Mouse (Mus musculus) forebrain, embryonic 10.5 days (tissue): ENCODE data around the gene Hsf2. TPM values are rescaled to one million over a fixed set of nuclear protein-coding genes. Genes with fewer than 3 reads are reported as not detected.
"Not testable (repeated sequence)": the region's sequence is repeated elsewhere in the genome, so short reads cannot be mapped to it uniquely, and the experiment has no call there.

Experiments
- DNase-seq: peaks from one replicate; pipeline ENCODE4 v3.0.0-alpha.2; 2017; ENCODE audit warnings: low spot score; ENCODE audit errors: extremely low spot score
- H3K27ac ChIP-seq: fragments of 300-500 bp; sonication (generic); 2 replicates; pipeline ENCODE4 v1.5.1; 2016; ENCODE audit warnings: mild to moderate bottlenecking
- H3K27me3 ChIP-seq: fragments of 300-500 bp; sonication (generic); 2 replicates; pipeline ENCODE4 v1.6.1; 2016; ENCODE audit warnings: mild to moderate bottlenecking; ENCODE audit not compliant: poor library complexity, severe bottlenecking
- H3K36me3 ChIP-seq: fragments of 300-500 bp; sonication (generic); replicated peaks from 2 replicates; pipeline ENCODE4 v1.6.1; 2016; ENCODE audit warnings: mild to moderate bottlenecking, moderate library complexity
- H3K4me1 ChIP-seq: fragments of 300-500 bp; sonication (generic); 2 replicates; pipeline ENCODE4 v1.6.1; 2016
- H3K4me3 ChIP-seq: fragments of 300-500 bp; sonication (generic); 2 replicates; pipeline ENCODE4 v1.5.1; 2016; ENCODE audit warnings: mild to moderate bottlenecking, moderate library complexity
- H3K9me3 ChIP-seq: fragments of 300-500 bp; sonication (generic); 2 replicates; pipeline ENCODE4 v1.6.1; 2016; ENCODE audit warnings: mild to moderate bottlenecking, moderate library complexity
- WGBS: fragments of 180-500 bp; shearing (Covaris S2); methylation state at CpG from one replicate; pipeline ENCODE4 v1.1.7; 2016; 5-methylcytosine and 5-hydroxymethylcytosine counted together
- polyA plus RNA-seq: library from polyadenylated mRNA; unstranded; fragments of >200 nt; fragmentation: Nextera tagmentation; extraction: Ambion mirVana; gene quantifications from 2 replicates; pipeline ENCODE4 v1.2.1, GENCODE M21; 2016

Hsf2 gene
- polyA plus RNA-seq, 1 experiment from 2014 or later: 51.8 TPM

GRCm38 (mm10) chr10:57487201-57487600 lies 1.0 kb downstream of the Hsf2 start:
- DNase-seq: peak; percentile 55
- peak overlapping the region; percentile 99 for H3K27ac ChIP-seq
- peaks cover 5% of the 10 kb centered on the region; the same call in 1 of the 2 replicates for H3K9me3 ChIP-seq
- WGBS: 2% methylated on average over 8 of the region's 8 CpGs
- H3K36me3 ChIP-seq: peaks cover 18% of the 10 kb centered on the region
- peak overlapping the region; percentile 89 for H3K4me3 ChIP-seq
- H3K27me3 ChIP-seq: no peaks in the 10 kb centered on the region
- H3K4me1 ChIP-seq: peaks cover 32% of the 10 kb centered on the region

- Histone ChIP-seq H3K27ac (no peak overlapping the region), H3K4me3 (peak overlapping the region; percentile 89)
- DNase-seq: no peak
These were observed 2.4 kb downstream of the Hsf2 start for GRCm38 (mm10) chr10:57488591-57488990.

GRCm38 (mm10) chr10:57492050-57492449 lies 5.9 kb downstream of the Hsf2 start:
- peaks cover 44% of the 10 kb centered on the region for H3K36me3 ChIP-seq
- no peak overlapping the region for H3K27ac ChIP-seq
- 81% methylated on average over 2 of the region's 2 CpGs for WGBS
- no peaks in the 10 kb centered on the region for H3K27me3 ChIP-seq
- H3K4me3 ChIP-seq: no peak overlapping the region
- peaks cover 27% of the 10 kb centered on the region for H3K4me1 ChIP-seq
- no peak for DNase-seq
- H3K9me3 ChIP-seq: peaks cover 5% of the 10 kb centered on the region; the same call in 1 of the 2 replicates

More at GRCm38 (mm10) chr10:57488591-57488990, 2.4 kb downstream of the Hsf2 start:
- H3K27me3 ChIP-seq: no peaks in the 10 kb centered on the region
- peaks cover 32% of the 10 kb centered on the region for H3K4me1 ChIP-seq
- H3K9me3 ChIP-seq: peaks cover 5% of the 10 kb centered on the region; the same call in 1 of the 2 replicates
- peaks cover 30% of the 10 kb centered on the region for H3K36me3 ChIP-seq

- DNase-seq: no peak
- 94% methylated on average over 9 of the region's 9 CpGs for WGBS
- no peak overlapping the region for H3K27ac ChIP-seq
- H3K4me1 ChIP-seq: no peaks in the 10 kb centered on the region
- peaks cover 73% of the 10 kb centered on the region for H3K36me3 ChIP-seq
- H3K9me3 ChIP-seq: no peaks in the 10 kb centered on the region
- H3K27me3 ChIP-seq: no peaks in the 10 kb centered on the region
- no peak overlapping the region for H3K4me3 ChIP-seq
These were observed 13.4 kb downstream of the Hsf2 start for GRCm38 (mm10) chr10:57499414-57500156.

GRCm38 (mm10) chr10:57514616-57515015 lies 28.4 kb downstream of the Hsf2 start:
- 99% methylated on average over 2 of the region's 2 CpGs for WGBS
- Histone ChIP-seq H3K4me1 (no peaks in the 10 kb centered on the region), H3K4me3 (no peak overlapping the region), H3K9me3 (no peaks in the 10 kb centered on the region), H3K36me3 (peaks cover 99% of the 10 kb centered on the region), H3K27ac (no peak overlapping the region), H3K27me3 (no peaks in the 10 kb centered on the region)
- no peak for DNase-seq

- Histone ChIP-seq H3K27me3 (no peaks in the 10 kb centered on the region), H3K27ac (no peak overlapping the region), H3K9me3 (no peaks in the 10 kb centered on the region), H3K4me1 (no peaks in the 10 kb centered on the region), H3K36me3 (peaks cover 99% of the 10 kb centered on the region), H3K4me3 (no peak overlapping the region)
- 93% methylated on average over 1 of the region's 1 CpGs for WGBS
- DNase-seq: no peak
These were observed 29.1 kb downstream of the Hsf2 start for GRCm38 (mm10) chr10:57515278-57515677.

GRCm38 (mm10) chr10:57526469-57526868 lies 40.3 kb downstream of the Hsf2 start:
- DNase-seq: no peak
- H3K27me3 ChIP-seq: no peaks in the 10 kb centered on the region
- no peaks in the 10 kb centered on the region; the same call in 1 of the 2 replicates for H3K9me3 ChIP-seq
- H3K36me3 ChIP-seq: peaks cover 61% of the 10 kb centered on the region
- peaks cover 17% of the 10 kb centered on the region for H3K4me1 ChIP-seq
- 95% methylated on average over 5 of the region's 5 CpGs for WGBS
- no peak overlapping the region for H3K4me3 ChIP-seq
- no peak overlapping the region for H3K27ac ChIP-seq

GRCm38 (mm10) chr10:57531076-57531475 lies 44.9 kb downstream of the Hsf2 start:
- Histone ChIP-seq H3K27ac (no peak overlapping the region), H3K36me3 (peaks cover 17% of the 10 kb centered on the region), H3K4me1 (peaks cover 17% of the 10 kb centered on the region), H3K4me3 (peak overlapping the region; percentile 93), H3K27me3 (no peaks in the 10 kb centered on the region), H3K9me3 (no peaks in the 10 kb centered on the region)
- WGBS: 71% methylated on average over 2 of the region's 2 CpGs
- DNase-seq: no peak

- no peak for DNase-seq
- Histone ChIP-seq H3K4me1 (peaks cover 17% of the 10 kb centered on the region), H3K4me3 (peak overlapping the region; percentile 93), H3K36me3 (peaks cover 11% of the 10 kb centered on the region), H3K27ac (peak overlapping the region; percentile 95), H3K9me3 (no peaks in the 10 kb centered on the region), H3K27me3 (no peaks in the 10 kb centered on the region)
- WGBS: 4% methylated on average over 28 of the region's 28 CpGs
These were observed 45.5 kb downstream of the Hsf2 start for GRCm38 (mm10) chr10:57531616-57532217.

- WGBS: 12% methylated on average over 49 of the region's 49 CpGs
These were observed 46.3 kb downstream of the Hsf2 start, which contains the start of gene Serinc1 for GRCm38 (mm10) chr10:57532218-57533101. Gene Serinc1, minus strand, starts transcription at chr10:57532530.

GRCm38 (mm10) chr10:57543890-57544289 lies 57.7 kb downstream of the Hsf2 start:
- not testable (repeated sequence) for DNase-seq, H3K36me3 ChIP-seq, H3K4me3 ChIP-seq, H3K27ac ChIP-seq, H3K9me3 ChIP-seq, H3K4me1 ChIP-seq, H3K27me3 ChIP-seq
- 80% methylated on average over 9 of the region's 9 CpGs for WGBS

More at GRCm38 (mm10) chr10:57532218-57533101, 46.3 kb downstream of the Hsf2 start, which contains the start of gene Serinc1:
- peak; percentile 93 for DNase-seq
- Histone ChIP-seq H3K4me3 (peak within 1 kb of the TSS; percentile 93), H3K27ac (peak within 1 kb of the TSS; percentile 95), H3K9me3 (no peaks in the 10 kb centered on the region), H3K36me3 (peaks cover 3% of the 10 kb centered on the region), H3K27me3 (no peaks in the 10 kb centered on the region), H3K4me1 (peaks cover 17% of the 10 kb centered on the region)

- 94% methylated on average over 4 of the region's 4 CpGs for WGBS
These were observed 63.4 kb downstream of the Hsf2 start for GRCm38 (mm10) chr10:57549631-57550030.

More at GRCm38 (mm10) chr10:57549631-57550030, 63.4 kb downstream of the Hsf2 start:
- DNase-seq: no peak
- Histone ChIP-seq H3K4me1 (no peaks in the 10 kb centered on the region), H3K4me3 (no peak overlapping the region), H3K9me3 (no peaks in the 10 kb centered on the region), H3K36me3 (no peaks in the 10 kb centered on the region), H3K27ac (no peak overlapping the region), H3K27me3 (no peaks in the 10 kb centered on the region)
